Mouse (Mus musculus) layer of hippocampus, postnatal 14 days (tissue): ENCODE measurements at regions not wholly inside any gene's neighbourhood (a gene's known extent, or its start where the extent isn't known, plus 50 kb on each side); places are given as distances from the start of the nearest gene placed in this dataset.
A peak's percentile ranks its signal among the peaks of the same experiment; 100 is the strongest.

Source experiments
- DNase-seq, 2 experiments: peaks; one replicate each; pipeline ENCODE4 v3.0.0; 2021 to 2022; ENCODE audit warnings: low spot score in 2 of 2, mixed read lengths in 1 of 2

DNA sequence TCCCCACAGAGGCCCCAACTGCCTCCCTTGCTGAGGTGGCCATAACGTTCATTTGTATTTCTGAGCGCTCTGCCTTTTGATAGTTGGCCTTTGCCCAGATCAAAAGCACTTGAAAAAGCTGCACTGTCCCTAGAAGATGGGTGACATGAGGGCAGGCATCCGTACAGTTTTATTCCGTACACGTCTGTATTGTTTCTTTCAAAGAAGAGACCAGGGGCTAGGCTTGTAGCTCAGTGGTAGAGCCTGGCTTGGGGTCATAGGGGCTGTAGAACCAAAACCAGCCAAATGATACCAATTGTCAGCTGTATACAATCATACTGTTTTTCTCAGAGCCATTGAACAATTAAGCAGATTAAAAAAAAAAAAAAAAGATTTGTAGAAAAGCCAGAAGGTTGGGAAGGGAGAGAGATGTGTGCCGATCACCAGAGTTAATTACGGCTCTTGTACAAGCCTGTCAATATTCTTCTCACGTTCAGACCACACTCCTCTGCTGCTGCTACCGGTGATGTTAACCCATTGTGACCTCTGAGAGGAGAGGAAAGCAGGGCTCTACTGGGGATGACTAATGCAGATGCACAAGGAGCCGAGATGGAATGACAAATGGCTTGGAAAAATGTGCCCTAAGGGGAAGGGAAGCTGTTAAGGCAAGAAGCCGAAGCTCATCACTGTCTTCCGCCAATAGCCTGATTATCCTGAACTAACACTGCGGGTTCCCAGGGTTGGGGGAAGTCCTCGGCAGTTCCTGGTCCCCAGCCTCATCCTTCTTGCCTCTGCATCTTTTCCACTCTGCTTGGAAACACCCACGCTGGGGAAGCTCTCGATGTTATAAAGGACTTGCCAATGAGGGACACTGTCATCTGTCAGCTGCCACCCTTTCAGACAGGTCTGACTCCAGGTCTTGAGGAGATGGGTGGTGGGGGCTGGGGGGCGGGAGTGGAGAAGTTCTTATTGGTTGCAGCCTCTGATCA is 77.8 kb upstream of the Map1b start:
- DNase-seq: no peak

DNA sequence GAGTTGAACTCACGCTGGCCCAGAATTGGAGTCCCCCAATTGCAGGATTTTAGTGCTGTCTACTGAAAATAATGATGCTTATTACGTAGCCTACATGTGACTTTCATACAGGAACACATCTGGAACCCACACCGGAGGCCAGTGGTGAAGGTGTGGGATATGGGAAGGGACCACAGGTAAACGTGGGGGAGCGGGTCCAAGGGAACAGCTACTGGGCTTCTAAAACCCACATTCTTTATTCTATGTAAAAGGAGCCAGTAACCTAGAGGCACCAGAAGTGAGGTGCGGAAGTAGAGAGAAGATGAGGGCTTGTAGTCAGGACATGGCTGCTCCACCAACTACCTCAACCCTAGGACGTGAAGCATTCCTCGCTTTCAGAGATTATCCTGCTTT is 76.9 kb upstream of the Map1b start:
- DNase-seq: no peak

DNA sequence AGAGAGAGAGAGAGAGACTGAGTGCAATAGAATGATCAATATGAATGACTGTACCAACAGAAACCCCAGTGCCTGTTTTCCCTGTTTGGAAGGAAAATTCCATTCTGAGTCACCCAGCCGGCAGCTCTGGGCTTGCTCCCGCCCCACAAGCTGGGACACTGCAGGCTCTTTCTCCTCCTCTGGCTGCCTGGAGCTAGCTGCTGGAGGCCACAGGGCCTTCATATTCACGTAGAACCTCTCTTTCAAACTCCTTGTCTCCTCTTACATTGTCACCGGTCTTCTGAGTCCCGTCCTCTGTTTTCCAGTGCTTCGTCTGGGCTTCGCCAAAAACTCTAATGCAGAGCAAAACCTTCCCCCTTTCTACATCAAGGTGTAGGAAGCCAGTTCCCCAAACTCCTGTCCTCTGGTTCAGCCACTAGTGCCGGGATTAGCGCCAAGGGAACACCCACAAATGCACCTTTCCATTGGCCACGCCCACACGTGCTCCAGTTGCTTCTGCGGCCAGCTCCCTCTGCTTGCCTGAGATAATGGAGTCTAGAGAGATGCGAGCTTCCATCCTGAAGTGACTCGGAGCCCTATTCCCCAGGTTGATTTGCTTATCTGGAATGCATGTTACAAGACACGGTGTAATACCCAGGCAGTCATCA is 76.4 kb upstream of the Map1b start:
- peak in 1 of 2 experiments; percentile 40 for DNase-seq

DNA sequence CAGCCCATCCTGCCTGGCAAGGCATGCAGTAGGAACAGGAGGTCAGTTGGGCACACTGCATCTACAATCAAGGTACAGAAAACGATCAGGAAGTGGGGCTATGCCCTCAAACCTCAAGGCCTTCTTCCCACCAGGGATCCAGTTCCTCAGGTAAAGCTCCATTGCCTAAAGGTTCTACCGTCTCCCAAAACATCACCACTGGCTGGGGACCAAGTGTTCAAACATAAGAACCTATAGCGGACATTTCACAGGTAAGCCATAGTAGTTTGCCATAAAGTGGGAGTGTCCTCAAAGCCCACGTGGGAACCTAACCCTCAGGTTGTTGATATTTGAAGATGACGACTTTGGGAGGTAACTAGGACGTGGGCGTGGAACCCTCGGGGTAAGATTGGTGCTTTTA is 72.3 kb upstream of the Map1b start:
- DNase-seq: no peak

DNA sequence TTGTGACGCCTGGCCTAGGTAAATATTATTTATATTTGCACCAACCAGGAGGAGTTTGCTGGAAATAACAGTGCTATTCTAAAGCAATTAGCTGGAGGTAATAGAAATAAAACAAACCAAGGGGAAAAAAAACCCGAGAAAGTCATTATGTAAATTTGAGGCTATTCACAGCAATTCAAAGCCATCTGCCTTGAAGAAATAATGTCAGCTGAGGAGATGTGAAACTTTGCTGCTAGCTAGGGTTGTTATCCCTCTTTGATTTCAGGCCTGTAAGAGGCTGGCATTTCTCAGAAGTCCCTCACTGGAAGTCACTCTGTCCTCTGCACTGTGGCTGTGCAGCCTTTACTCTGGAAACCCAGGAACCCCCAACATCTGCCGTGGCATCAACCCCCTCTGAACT is 67.5 kb upstream of the Map1b start:
- no peak for DNase-seq

DNA sequence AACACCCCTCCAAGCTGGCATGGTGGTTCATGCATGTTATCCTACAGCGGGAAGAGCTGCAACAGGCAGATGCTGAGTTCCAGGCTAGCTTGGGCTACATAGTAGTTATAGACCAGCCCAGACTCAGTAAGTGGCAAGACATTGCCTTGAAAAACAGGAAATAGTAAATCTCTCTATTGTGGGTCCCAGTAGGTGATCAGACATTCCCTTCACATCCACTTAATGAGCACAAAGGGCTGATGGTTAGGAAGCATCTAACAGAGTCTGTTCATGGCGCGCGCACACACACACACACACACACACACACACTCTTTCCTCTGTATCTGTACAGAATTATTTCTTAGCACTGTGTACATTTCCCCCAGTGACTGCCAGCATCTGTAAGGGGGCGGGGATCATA is 64.0 kb upstream of the Map1b start:
- no peak for DNase-seq

DNA sequence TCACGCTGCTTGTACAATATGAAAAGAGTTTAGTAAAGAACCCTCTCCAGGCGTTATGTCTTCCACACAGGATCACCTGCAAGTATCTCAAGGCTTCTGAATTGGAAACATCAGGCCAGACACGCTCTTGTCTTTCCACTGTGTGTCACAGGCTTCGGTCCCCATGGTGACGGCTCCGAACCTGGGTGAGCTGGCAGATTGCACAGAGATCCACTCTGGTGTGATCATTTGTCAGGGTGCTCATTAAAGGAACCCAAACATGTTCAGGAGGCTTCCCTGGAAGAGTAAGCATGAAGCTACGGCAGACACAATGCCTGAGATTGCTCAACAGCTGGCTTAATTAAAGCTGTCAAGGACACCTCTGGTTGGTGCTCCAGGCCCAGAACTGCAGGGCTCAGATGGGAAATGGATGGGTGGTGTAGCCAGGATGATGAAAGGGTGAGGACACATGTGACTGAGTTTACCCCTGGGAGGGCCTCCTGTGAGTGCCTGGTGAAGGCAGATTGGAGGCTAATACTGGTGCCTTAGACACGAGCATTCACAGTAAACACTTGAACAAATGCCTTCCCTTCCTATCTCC is 63.3 kb upstream of the Map1b start:
- DNase-seq: peak; percentile 28 to 44

DNA sequence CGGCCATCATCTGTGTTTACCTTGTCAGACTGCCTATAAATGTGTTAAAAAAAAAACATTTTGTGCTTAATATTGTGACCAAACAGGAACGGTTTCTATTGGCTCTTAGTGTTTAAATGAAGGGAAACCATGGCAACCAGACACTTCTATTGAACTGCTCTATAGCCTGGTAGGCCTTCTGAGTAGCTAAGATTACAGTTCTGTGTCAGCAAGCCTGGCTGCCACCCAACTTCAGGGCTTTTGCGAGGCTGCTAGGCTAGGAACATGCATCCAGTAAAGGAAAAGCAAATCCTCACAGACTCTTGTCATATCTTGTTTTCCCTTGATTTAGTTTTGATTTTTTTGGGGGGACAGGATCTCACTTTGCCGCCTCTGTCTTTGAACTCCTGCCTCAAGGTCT is 61.3 kb upstream of the Map1b start:
- DNase-seq: no peak

DNA sequence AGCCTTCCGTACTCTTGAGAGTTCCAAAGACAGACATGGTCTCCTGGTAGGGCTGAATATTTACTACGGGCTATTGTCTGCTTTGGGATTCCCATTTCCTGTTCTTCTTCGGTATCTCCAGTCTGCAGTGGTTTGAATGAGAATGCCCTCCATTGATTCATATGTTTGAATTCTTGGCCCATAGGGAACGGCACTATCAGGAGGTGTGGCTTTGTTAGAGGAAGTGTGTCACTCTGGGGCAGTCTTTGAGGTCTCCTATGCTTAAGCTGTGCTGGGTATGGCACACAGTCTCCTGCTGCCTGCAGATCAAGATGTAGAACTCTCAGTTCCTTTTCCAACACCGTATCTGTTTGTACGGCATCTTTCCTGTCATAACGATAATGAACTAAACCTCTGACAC is 56.7 kb upstream of the Map1b start:
- DNase-seq: no peak

DNA sequence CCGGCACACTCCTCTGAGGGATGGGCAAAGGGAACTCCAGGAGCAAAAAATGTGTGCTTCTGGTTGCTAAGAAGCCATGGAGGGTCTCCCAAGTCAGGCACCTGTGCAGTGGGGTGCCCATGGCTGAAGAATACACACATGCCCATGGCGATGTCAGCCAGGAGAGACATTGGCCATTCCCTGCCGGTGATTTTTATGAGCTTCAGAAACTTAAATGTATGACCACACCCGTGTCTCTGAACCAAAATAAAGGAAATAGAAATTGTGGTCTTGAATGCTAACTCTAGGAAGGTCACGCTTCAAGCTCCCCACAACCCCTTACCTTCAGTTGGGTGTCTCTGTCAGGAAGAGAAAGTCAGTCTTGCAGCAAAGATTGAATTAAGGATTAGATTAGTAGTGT is 56.0 kb upstream of the Map1b start:
- no peak for DNase-seq
